Mouse (Mus musculus) c-Kit-positive CD71-positive TER-119-positive erythroid progenitor cells, embryonic 14.5 days (primary cell): ENCODE data around the gene Zc3h6.
A peak's percentile ranks its signal among the peaks of the same experiment; 100 is the strongest.
"Not testable (repeated sequence)": the region's sequence is repeated elsewhere in the genome, so short reads cannot be mapped to it uniquely, and the experiment has no call there.

ENCODE experiments used
- DNase-seq: peaks from one replicate; pipeline ENCODE4 v3.0.0-alpha.2; 2013; ENCODE audit warnings: low spot score

Gene Zc3h6

GRCm38 (mm10) chr2:128966641-128967580, at the start of gene Zc3h6:
Zc3h6 (plus strand) TSS chr2:128967402.
- peak; percentile 99 for DNase-seq

GRCm38 (mm10) chr2:128924799-128925198, 42.4 kb upstream of the Zc3h6 start:
- DNase-seq, result no peak

- DNase-seq, result no peak
Observed at GRCm38 (mm10) chr2:128928446-128928845, 38.8 kb upstream of the Zc3h6 start.

GRCm38 (mm10) chr2:128930704-128931103, 36.5 kb upstream of the Zc3h6 start:
- DNase-seq, result no peak

DNA sequence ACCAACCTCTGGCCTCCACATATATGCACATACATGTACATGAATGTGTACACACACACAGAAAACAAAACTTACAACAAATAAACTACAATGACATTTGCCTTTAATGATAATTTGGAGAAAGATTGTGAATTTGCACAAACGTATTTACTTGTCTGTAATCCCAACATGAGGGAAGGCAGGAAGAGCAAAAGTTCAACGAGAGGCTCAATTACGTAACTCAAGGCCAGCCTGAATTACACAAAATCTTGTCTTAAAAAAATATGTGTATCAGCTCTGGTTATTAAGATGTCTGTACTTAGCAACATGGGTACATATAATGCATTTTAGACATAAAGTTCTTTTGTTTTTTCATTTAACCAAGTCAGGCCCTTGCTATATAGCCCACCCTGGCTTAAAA, 30.9 kb upstream of the Zc3h6 start:
- DNase-seq, result no peak

DNA sequence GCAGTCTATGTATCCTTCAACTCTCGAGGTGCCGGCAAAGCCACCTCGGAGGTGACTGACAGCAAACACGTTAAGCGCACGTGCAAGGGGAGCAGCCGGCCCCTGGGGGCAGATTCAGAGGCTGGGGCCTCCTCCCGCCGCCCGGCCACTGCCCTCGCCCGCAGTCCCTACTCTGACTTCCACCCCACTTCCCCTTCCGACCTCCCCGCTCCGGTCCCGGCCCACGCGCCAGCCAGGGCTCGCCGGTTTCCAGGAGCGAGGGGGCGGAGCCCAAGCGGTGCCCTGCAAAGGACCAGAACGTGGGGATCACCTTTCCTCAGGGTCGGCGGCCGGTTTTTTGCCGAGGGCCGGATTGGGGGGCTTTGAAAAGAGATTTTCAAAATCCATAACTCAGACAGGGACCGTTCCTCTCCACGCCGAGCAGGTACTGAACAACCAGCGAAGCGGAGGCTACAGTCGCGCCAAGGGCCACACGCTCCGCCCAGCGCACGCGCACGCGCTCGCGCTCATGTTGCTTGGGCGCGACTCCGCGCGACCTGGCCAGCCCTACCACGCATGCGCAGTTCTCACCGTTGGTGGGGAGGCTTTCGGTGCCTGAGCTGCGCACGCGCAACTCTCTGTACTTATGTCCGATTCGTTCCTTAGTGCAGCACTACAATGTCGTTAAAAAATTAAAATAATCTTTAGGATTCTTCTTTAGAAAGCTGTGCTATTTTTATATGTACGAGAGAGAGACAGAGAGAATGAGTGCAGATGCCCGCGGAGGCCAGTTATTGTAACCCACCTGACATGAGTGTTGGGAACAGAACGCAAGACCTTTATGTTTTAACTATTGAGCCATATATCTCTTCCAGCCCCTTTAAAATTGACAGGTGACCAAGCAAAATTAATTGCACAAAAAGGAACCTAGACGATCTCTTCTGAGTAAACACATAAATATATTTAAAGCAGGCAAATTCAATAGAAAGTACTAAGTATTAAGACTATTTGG, 23.4 kb upstream of the Zc3h6 start, which contains the start of gene Zc3h8:
Gene Zc3h8 (minus strand): TSS at position 540 of the 991 bp plus-strand sequence.
- DNase-seq, result peak; percentile 96

- peak; percentile 44 for DNase-seq
Observed at GRCm38 (mm10) chr2:128947962-128948588, 19.1 kb upstream of the Zc3h6 start.

DNA sequence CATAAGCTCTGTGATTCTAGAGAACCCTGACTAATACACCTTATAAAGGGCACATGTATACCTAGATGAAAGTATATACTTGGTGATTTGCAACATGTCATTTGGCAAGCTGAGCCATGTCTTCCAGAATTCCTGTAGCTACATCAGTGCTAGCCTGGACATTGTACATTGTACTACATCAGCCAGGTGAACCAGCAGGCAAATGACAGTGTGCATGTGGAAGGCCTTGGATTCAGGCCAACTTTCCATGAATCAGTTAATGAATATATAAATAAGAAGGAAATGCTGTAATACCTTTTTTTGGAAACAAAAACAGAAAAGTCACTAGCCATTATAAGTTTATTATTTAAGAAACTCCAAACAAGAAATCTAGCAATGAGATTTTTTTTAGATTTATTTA, 13.0 kb upstream of the Zc3h6 start:
- no peak for DNase-seq

DNA sequence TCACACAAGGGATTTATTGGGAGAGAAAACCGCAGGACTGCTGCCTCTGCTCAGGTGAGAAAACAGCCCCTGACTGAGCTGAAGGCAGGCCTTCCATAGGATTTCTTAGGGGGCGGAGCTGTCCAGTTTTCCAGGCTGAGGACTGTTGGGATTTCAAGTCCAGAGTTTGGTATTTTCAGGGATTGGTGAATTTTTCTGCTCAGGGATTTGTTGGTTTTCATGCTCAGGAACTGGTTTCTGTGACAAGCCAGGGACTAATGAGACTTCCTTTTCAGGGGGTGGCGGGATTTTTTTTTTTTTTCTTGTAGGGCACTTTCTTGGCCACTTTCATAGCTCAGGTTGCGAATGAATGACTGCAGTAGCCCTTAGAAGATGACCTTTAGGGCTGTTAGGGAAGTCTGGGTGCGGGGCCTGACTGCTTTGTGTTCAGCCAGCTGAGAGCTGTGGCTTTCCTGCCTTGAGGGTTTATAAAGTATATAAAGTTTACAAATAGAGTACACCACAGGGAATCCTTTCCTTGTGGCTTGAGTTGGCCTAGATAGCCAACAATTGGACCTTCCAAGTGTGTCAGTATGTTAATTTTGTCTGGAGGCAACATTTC, 1.6 kb upstream of the Zc3h6 start:
- no peak for DNase-seq

DNA sequence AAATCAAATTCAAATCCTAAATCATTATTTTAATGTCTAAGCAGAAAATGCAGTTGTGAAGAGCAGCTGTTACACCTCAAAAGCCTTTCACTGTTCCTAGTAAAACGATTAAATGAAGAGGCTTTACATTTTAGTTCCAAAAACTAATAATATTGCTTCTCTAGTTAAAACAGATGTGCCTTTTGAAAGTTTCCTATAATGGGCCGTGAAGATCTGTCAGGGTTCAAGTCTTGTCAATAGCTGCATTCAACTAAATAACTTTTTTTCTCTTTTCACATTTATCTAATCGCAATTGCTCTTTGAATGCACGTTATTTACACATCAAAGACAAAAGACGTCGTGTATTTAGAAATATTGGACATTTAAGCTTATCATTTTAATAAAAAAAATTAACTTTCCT, 966 bp upstream of the Zc3h6 start:
- no peak for DNase-seq

DNA sequence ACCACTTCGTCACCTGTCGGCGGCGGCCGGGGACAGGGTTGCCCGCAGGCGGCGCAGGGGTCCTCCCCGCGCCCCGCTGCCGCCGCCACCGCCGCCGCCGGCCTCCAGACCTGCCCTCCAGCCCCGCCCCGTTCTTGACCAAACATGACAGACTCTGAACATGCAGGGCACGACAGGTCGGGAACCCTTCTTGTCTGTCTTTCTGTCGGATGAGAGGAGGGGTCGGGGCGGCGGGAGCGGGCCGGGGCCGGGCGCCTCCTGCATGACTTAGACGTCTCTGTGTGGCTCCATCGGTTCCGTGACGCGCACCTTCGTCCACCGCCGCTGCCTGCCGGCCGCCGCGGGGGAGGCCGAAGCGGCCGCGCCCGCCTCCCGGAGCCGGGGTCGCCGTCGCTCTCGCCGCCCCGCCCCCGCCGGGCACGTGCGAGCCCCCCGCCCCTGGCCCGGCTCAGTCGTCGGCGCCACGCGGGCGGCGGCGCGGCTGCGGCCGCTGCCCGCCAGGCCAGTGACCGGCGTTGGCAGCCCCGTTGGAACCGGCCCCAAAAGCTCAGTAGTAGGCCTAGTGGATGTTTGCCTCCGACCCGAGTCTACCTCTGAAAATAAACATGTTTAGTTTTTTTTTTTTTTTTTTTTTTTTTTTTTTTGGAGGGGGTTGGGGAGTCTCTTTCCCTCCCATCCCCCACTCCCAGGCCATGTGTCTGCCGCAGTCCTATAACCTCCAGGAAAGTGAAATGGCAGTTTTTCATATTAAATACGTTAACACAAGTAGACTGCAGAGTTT, 649 bp downstream of the Zc3h6 start, which contains the start of gene Gm10762:
Gene Gm10762 (minus strand): TSS at position 65 of the 781 bp plus-strand sequence.
- DNase-seq, result peak; percentile 60

DNA sequence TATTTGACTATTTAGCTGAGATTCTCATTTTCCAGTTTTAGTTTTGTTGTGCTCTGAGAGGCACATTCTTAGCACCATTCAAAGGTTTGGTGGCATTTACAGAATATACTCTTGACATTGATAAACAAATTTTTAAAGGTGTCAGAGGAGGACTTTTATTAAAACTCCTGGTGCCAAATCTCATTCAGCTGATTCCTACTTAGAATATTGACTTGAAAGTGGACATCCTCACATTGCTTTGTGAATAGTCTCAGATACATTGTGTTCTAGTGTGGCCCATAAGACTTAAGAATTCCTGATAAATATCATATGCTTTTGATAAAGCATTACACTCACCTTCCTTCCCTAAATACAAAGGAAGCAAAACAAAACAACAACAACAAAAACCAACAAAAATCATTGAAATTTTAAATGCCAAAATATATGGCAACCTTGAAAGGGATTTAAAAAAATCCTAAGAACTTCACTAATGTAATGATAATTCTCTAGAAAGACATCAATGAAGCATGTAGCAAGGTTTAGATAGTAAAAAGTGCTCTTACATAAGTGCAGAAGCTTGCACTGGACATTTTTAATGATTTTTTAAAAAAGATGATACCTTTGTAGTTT, 1.4 kb downstream of the Zc3h6 start:
- no peak for DNase-seq

GRCm38 (mm10) chr2:128972301-128972700, 5.1 kb downstream of the Zc3h6 start:
- no peak for DNase-seq

DNA sequence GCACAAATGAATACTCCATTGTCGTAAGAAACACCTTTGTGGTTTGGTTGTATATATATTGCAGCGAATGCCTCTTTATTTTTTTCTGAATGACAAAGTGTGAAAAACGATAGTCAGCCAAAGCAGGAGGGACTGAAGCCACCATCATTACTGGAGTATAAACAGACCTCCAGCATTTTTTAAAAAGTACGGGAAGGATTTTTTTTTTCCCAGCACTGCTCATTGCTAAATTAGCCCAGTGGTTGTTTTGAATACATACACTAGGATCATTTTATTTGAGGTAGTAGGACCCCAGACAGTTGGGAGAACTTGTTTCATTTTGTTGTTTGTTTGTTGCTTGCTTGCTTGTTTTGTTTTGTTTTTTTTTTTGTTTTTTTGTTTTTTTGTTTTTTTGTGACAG, 8.4 kb downstream of the Zc3h6 start:
- DNase-seq, result no peak

- no peak for DNase-seq
Observed at GRCm38 (mm10) chr2:128984746-128985145, 17.5 kb downstream of the Zc3h6 start.

- DNase-seq, result no peak
Observed at GRCm38 (mm10) chr2:129004872-129005271, 37.7 kb downstream of the Zc3h6 start.

DNA sequence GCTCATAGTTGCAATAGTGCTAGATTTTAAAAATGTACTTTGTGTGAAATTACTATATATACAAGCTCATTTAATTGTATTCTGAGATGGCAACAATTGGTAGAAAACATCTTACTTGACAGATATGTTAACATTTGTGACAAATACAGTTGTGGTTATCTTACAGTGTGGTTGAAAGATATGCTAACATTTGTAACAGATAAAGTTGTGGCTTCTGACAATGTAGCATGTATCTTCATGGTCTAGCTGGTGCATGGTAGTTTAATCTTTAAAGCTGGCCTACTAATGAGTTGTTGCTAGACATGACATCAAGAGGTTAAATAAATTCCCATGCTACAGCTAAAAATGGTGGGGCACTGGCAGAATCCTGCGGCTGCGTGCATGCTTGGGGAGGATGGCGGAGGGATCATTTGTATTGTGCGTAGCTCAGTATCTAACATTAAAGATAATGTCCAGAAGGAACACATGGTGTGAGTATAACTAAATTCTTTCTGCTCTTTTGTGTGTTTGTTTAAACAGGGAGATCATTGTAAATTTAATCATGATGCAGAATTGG, 39.1 kb downstream of the Zc3h6 start:
- peak; percentile 36 for DNase-seq

DNA sequence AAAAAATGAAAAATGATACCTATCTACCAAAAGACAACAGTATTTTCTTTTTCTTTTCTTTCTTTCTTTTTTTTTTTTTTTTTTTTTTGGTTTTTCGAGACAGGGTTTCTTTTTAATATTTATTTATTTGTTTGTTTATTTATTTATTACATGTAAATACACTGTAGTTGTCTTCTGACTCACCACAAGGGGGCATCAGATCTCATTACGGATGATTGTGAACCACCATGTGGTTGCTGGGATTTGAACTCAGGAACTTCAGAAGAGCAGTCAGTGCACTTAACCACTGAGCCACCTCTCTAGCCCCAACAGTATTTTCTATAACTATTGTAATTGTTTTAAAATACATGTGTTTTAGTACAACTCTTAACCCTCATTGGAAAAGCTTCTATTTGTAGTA, 41.7 kb downstream of the Zc3h6 start:
- not testable (repeated sequence) for DNase-seq

DNA sequence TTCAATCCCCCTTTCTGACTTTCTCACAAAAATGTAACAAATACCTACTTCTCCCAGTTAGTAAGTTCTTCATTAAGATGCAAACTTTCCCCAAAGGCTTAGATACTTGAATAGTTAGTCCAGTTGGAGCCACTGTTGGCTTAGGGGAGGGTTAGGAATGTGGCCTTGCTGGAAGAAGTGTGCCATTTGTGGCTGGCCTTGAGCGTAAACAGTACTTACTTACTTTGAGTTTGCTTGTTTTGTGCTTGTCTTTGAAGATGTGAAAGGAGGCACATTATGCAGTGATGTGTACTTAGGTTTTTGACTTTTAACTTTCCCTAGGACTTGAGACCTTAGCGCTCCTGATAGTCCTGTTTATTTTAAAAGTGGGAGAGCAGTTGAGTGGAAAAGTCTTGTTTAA, 52.9 kb downstream of the Zc3h6 start:
- DNase-seq, result no peak

DNA sequence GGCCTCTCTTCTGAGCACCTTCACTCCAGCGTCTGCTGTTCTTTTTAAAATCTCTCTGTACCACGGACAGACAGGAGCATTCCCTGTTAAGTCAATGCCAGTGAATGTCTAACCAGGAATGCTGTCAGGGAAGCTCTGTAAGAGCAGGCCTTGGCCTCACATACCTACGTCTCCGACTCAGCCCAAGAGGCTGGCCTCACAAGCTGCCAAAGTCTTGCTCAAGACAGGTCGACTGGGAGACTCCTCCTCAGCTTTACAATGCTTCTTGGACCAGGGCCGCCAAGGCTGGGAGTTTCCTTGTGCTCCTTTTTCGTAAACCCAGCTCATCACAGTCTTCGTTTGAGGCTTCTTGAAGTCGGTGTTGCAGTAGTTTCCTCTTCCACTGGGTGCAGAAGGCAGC, 57.6 kb downstream of the Zc3h6 start:
- no peak for DNase-seq
